ENCODE assay signal across 12 mouse cellular contexts in the genomic region with DNA sequence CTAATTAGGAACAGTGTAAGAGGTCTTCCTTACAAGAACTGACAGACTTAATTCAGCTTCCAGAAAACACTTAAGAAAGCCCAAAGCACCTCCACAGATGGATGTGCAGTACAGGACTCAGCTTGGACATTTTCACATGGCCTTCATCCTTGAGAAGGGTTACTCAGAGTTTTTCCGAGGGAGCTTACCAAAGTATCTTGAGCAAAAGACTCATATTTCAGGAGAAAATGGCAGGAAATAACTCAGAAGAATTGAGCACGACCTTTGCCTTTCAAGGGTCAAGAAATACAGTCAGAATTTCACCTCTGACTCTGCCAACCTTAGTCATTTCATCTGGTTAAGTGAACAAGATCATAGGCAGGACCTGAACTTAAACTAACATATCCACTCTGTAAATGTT.
"Had no signal": no experiment of that assay in that cellular context is flagged by ENCODE, and none has a peak within 500 bp of the region (broad histone marks: within the 10 kb centered on the region; RNA-seq: fewer than 3 reads in every experiment).

No protein-coding gene starts in this region.

- H3K27me3 ChIP-seq: midbrain, embryonic 13.5 days had no signal

- DNase-seq: kidney, adult 8-10 months; kidney, postnatal 25 days; layer of hippocampus, adult 9-11 months; left cerebral cortex, postnatal 4 days; lung, embryonic 14.5 days; lung, postnatal 10 days; right cerebral cortex, postnatal 14 days; thymus, postnatal 36 days had no signal

- H3K27ac ChIP-seq: macrophage; midbrain, embryonic 13.5 days had no signal

- ATAC-seq: intestine, postnatal 0 days; midbrain, embryonic 13.5 days had no signal

- H3K9me3 ChIP-seq: midbrain, embryonic 13.5 days had no signal

- H3K4me3 ChIP-seq: midbrain, embryonic 13.5 days had no signal

- H3K36me3 ChIP-seq: midbrain, embryonic 13.5 days had no signal

- H3K4me2 ChIP-seq: liver, embryonic 11.5 days; lung, embryonic 14.5 days; midbrain, embryonic 13.5 days had no signal

- H3K9ac ChIP-seq: lung, embryonic 14.5 days; midbrain, embryonic 13.5 days had no signal
